Mouse (Mus musculus): Measurements from ENCODE around the gene Akr1c13. TPM values are rescaled to one million over a fixed set of nuclear protein-coding genes. Genes with fewer than 3 reads are reported as not detected.
"Not testable (repeated sequence)": the region's sequence is repeated elsewhere in the genome, so short reads cannot be mapped to it uniquely, and the experiment has no call there.

Gene Akr1c13
- total and polyA plus RNA-seq, 2 experiments, result 30.1 to 231 TPM

DNA sequence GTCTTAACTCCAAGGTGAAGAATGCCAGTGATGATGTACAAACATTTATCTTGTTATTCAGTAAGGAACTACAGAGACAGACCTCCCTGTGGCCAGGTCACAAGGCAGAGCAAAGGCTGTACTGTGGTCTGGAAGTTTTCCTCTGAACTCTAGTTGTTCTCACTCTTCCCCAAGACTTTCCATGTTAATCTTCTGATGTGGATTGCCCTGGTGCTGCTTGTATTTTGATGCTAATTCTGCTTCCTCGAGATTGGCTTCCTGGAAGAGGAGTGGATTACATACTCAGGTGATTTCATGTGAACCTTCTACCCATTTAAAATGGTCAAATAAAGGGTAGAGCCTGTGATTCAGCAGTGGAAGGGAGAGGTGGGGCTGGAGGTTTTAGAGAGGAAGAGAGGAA lies 22.9 kb upstream of the Akr1c13 start:
- H3K79me2 ChIP-seq (ENCODE audit: control insufficient read depth, insufficient read depth, low read length), result no peaks in the 10 kb centered on the region
- H3K4me3 ChIP-seq (ENCODE audit: insufficient read depth, low read depth, low read length), result no peak overlapping the region
- H3K27me3 ChIP-seq (ENCODE audit: control insufficient read depth, insufficient read depth, low read length), result no peaks in the 10 kb centered on the region
- no peak overlapping the region for H3K9ac ChIP-seq (ENCODE audit: low read depth, low read length)
- H3K36me3 ChIP-seq (ENCODE audit: control insufficient read depth, insufficient read depth, low read length), result no peaks in the 10 kb centered on the region
- no peaks in the 10 kb centered on the region for H3K4me1 ChIP-seq (ENCODE audit: control insufficient read depth, insufficient read depth, low read length)
- 48% methylated on average over 1 of the region's 1 CpGs for WGBS
- no peak overlapping the region for H3K27ac ChIP-seq (replicated peaks; ENCODE audit: insufficient read depth, low read depth, low read length)
- DNase-seq (ENCODE audit: extremely low read depth, low read depth, low spot score), result no peak
- TF ChIP-seq POLR2A (IDR thresholded peaks at IDR 0.05; ENCODE audit: extremely low read depth, insufficient read depth, low read length) (no peak), CTCF (IDR thresholded peaks at IDR 0.05; ENCODE audit: low read depth, low read length) (no peak)

DNA sequence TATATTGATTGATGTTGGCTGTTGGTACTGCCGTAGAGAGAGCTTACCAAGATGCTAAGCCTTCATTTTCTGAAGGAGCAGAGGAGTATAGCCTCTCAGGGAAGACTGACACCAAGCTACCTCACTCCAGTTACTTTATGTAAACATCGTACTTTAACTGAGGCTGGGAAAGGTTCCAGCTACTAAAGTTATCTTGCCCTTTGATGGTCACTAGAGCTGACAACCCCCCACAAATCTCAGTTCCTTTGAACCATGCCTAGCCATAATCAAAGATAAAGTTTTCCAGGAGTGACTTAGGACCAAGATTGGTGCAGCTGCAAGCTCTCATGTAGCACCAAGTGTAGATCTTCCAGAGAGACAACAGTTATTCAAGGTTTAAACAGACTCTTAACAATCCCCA lies 18.0 kb upstream of the Akr1c13 start:
- TF ChIP-seq POLR2A (IDR thresholded peaks at IDR 0.05; ENCODE audit: extremely low read depth, insufficient read depth, low read length) (no peak), CTCF (IDR thresholded peaks at IDR 0.05; ENCODE audit: low read depth, low read length) (no peak)
- Histone ChIP-seq H3K27me3 (ENCODE audit: control insufficient read depth, insufficient read depth, low read length) (no peaks in the 10 kb centered on the region), H3K9ac (ENCODE audit: low read depth, low read length) (no peak overlapping the region), H3K4me1 (ENCODE audit: control insufficient read depth, insufficient read depth, low read length) (no peaks in the 10 kb centered on the region), H3K36me3 (ENCODE audit: control insufficient read depth, insufficient read depth, low read length) (no peaks in the 10 kb centered on the region), H3K79me2 (ENCODE audit: control insufficient read depth, insufficient read depth, low read length) (no peaks in the 10 kb centered on the region), H3K27ac (replicated peaks; ENCODE audit: insufficient read depth, low read depth, low read length) (no peak overlapping the region), H3K4me3 (ENCODE audit: insufficient read depth, low read depth, low read length) (no peak overlapping the region)
- no peak for DNase-seq (ENCODE audit: extremely low read depth, low read depth, low spot score)
- WGBS, result 46% methylated on average over 2 of the region's 2 CpGs

DNA sequence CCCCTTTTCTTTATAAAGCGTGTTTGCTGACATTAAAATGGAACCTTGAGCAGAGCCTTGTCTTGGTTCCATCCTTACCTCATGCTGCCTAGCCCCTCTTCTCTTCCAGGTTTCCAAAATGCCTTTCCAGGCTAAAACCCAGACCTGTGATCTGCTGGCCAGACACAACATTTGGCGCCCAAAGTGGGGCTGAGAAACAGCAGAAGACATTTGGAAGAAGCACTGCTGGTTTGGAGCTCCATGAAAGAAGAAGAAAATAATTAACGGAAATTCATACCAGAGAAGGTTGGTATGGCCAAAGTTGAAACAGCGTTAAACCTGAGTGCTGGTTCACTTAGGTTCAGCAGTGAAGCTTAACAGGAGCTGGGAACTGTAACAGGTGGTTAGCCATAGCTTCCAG lies 9.6 kb upstream of the Akr1c13 start:
- not testable (repeated sequence) for H3K36me3 ChIP-seq (ENCODE audit: control insufficient read depth, insufficient read depth, low read length); DNase-seq (ENCODE audit: extremely low read depth, low read depth, low spot score); H3K79me2 ChIP-seq (ENCODE audit: control insufficient read depth, insufficient read depth, low read length); H3K27ac ChIP-seq (replicated peaks; ENCODE audit: insufficient read depth, low read depth, low read length); H3K27me3 ChIP-seq (ENCODE audit: control insufficient read depth, insufficient read depth, low read length); H3K4me3 ChIP-seq (ENCODE audit: insufficient read depth, low read depth, low read length); H3K4me1 ChIP-seq (ENCODE audit: control insufficient read depth, insufficient read depth, low read length); H3K9ac ChIP-seq (ENCODE audit: low read depth, low read length)
- WGBS, result 95% methylated on average over 4 of the region's 4 CpGs

DNA sequence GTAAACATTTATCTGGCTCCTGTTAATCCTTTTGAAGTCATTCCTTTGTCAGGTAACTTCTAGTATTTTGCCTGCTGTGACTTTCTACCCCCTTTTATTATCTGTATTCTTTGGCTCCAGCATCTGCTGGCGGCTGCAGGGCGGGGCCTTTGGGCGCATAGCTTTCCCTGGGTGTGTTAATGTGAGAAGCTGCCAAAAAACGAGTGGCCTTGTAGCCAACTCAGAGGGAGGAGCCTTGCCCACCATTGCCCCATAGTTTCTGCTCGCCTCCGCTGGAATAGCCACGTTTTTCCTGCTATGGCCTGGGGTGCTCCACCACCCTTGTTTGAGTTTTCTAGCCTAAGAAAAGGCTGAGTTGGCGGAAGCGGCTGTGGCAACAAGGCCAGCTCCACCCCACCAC lies 7.8 kb upstream of the Akr1c13 start:
- Histone ChIP-seq H3K79me2 (ENCODE audit: control insufficient read depth, insufficient read depth, low read length) (no peaks in the 10 kb centered on the region), H3K4me1 (ENCODE audit: control insufficient read depth, insufficient read depth, low read length) (no peaks in the 10 kb centered on the region), H3K9ac (ENCODE audit: low read depth, low read length) (no peak overlapping the region), H3K4me3 (ENCODE audit: insufficient read depth, low read depth, low read length) (no peak overlapping the region), H3K27ac (replicated peaks; ENCODE audit: insufficient read depth, low read depth, low read length) (no peak overlapping the region), H3K27me3 (ENCODE audit: control insufficient read depth, insufficient read depth, low read length) (no peaks in the 10 kb centered on the region), H3K36me3 (ENCODE audit: control insufficient read depth, insufficient read depth, low read length) (no peaks in the 10 kb centered on the region)
- DNase-seq (ENCODE audit: extremely low read depth, low read depth, low spot score), result no peak
- 86% methylated on average over 9 of the region's 9 CpGs for WGBS
- TF ChIP-seq CTCF (IDR thresholded peaks at IDR 0.05; ENCODE audit: low read depth, low read length) (no peak), POLR2A (IDR thresholded peaks at IDR 0.05; ENCODE audit: extremely low read depth, insufficient read depth, low read length) (no peak)

DNA sequence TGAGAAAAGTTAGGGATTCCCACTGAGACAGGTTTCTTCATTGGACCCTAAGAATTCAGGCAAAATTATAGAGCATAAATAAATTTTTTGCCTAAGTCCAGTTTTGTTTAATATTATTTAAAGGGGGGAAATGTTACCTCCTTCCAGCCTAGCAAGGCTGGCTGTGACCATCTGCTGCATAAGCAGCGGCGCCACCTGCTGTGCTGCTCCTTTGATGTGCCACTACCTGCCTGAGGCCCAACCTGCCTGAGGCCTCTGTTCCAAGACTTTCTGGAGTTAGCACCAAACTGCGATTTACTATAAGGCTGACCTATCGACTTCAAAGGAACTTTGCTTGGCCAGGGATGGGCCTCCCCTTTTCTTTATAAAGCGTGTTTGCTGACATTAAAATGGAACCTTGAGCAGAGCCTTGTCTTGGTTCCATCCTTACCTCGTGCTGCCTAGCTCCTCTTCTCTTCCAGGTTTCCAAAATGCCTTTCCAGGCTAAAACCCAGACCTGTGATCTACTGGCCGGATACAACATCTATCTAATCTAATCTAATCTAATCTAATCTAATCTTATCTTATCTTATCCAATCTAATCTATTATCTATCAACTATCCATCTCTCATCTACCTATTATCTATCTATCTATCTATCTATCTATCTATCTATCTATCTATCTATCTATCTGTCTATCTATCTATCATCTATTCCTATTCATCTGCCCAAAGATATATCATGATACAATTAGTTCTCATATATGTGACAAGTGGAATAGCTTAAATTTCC lies 4.1 kb upstream of the Akr1c13 start:
- not testable (repeated sequence) for H3K27me3 ChIP-seq (ENCODE audit: control insufficient read depth, insufficient read depth, low read length); H3K27ac ChIP-seq (replicated peaks; ENCODE audit: insufficient read depth, low read depth, low read length); H3K4me1 ChIP-seq (ENCODE audit: control insufficient read depth, insufficient read depth, low read length); H3K36me3 ChIP-seq (ENCODE audit: control insufficient read depth, insufficient read depth, low read length); H3K79me2 ChIP-seq (ENCODE audit: control insufficient read depth, insufficient read depth, low read length); DNase-seq (ENCODE audit: extremely low read depth, low read depth, low spot score); H3K9ac ChIP-seq (ENCODE audit: low read depth, low read length); H3K4me3 ChIP-seq (ENCODE audit: insufficient read depth, low read depth, low read length)
- TF ChIP-seq CTCF (IDR thresholded peaks at IDR 0.05; ENCODE audit: low read depth, low read length), result peak; percentile 60
- WGBS, result 76% methylated on average over 7 of the region's 7 CpGs

- Histone ChIP-seq H3K36me3 (ENCODE audit: control insufficient read depth, insufficient read depth, low read length) (no peaks in the 10 kb centered on the region), H3K27me3 (ENCODE audit: control insufficient read depth, insufficient read depth, low read length) (no peaks in the 10 kb centered on the region), H3K79me2 (ENCODE audit: control insufficient read depth, insufficient read depth, low read length) (peaks cover 7% of the 10 kb centered on the region; the same call in 1 of the 2 replicates), H3K4me1 (ENCODE audit: control insufficient read depth, insufficient read depth, low read length) (peaks cover 12% of the 10 kb centered on the region; the same call in 1 of the 2 replicates), H3K27ac (replicated peaks; ENCODE audit: insufficient read depth, low read depth, low read length) (no peak overlapping the region), H3K4me3 (ENCODE audit: insufficient read depth, low read depth, low read length) (no peak overlapping the region), H3K9ac (ENCODE audit: low read depth, low read length) (no peak overlapping the region)
- WGBS, result 72% methylated on average over 2 of the region's 2 CpGs
- TF ChIP-seq CTCF (IDR thresholded peaks at IDR 0.05; ENCODE audit: low read depth, low read length) (peak; percentile 48), POLR2A (IDR thresholded peaks at IDR 0.05; ENCODE audit: extremely low read depth, insufficient read depth, low read length) (no peak)
- peak; percentile 60 for DNase-seq (ENCODE audit: extremely low read depth, low read depth, low spot score)
Observed at GRCm38 (mm10) chr13:4188174-4188573, 2.8 kb upstream of the Akr1c13 start.

Measured in liver, adult 2 months (tissue).